Mouse (Mus musculus) kidney, embryonic 16.5 days (tissue): Measurements from ENCODE around the gene Pop5. TPM values are rescaled to one million over a fixed set of nuclear protein-coding genes. Genes with fewer than 3 reads are reported as not detected.

Experiments
- ATAC-seq: fragments of 200-750 bp; cut with Nextera tagmentation; 2 replicates; pipeline ENCODE4 v1.8.0; 2017; ENCODE audit warnings: moderate TSS enrichment; ENCODE audit not compliant: low FRiP score, low TSS enrichment
- H3K27ac ChIP-seq: fragments of 300-500 bp; sonication (generic); 2 replicates; pipeline ENCODE4 v1.5.1; 2014; ENCODE audit warnings: low read length
- H3K27me3 ChIP-seq: fragments of 300-500 bp; sonication (generic); 2 replicates; pipeline ENCODE4 v1.6.1; 2014; ENCODE audit warnings: low read length, control low read depth, mixed read lengths; ENCODE audit not compliant: insufficient read depth
- H3K36me3 ChIP-seq: fragments of 300-500 bp; sonication (generic); 2 replicates; pipeline ENCODE4 v1.6.1; 2014; ENCODE audit warnings: low read length, control low read depth, mixed read lengths; ENCODE audit not compliant: insufficient read depth
- H3K4me1 ChIP-seq: fragments of 300-500 bp; sonication (generic); 2 replicates; pipeline ENCODE4 v1.6.1; 2014; ENCODE audit warnings: low read length, control low read depth, mixed read lengths; ENCODE audit not compliant: insufficient read depth
- H3K4me2 ChIP-seq: fragments of 300-500 bp; sonication (generic); replicated peaks from 2 replicates; pipeline ENCODE4 v1.6.1; 2014; ENCODE audit warnings: low read depth, low read length
- H3K4me3 ChIP-seq: fragments of 300-500 bp; sonication (generic); 2 replicates; pipeline ENCODE4 v1.5.1; 2014; ENCODE audit warnings: mild to moderate bottlenecking, low read length
- H3K9ac ChIP-seq: fragments of 300-500 bp; sonication (generic); replicated peaks from 2 replicates; pipeline ENCODE4 v1.6.1; 2014; ENCODE audit warnings: low read length
- H3K9me3 ChIP-seq: fragments of 300-500 bp; sonication (generic); 2 replicates; pipeline ENCODE4 v1.6.1; 2016; ENCODE audit warnings: low read length, control low read depth
- WGBS: fragments of 180-500 bp; shearing (Covaris S2); extraction: QIAGEN DNeasy Blood & Tissue Kit; methylation state at CpG from one replicate; pipeline ENCODE4 v1.1.7; 2014; 5-methylcytosine and 5-hydroxymethylcytosine counted together
- polyA plus RNA-seq: library from polyadenylated mRNA; unstranded; fragments of >200 nt; fragmentation: Nextera tagmentation; extraction: Ambion mirVana; gene quantifications from 2 replicates; pipeline ENCODE4 v1.2.1, GENCODE M21; 2015

The Pop5 gene
- polyA plus RNA-seq, 1 experiment from 2014 or later = 135 TPM

DNA sequence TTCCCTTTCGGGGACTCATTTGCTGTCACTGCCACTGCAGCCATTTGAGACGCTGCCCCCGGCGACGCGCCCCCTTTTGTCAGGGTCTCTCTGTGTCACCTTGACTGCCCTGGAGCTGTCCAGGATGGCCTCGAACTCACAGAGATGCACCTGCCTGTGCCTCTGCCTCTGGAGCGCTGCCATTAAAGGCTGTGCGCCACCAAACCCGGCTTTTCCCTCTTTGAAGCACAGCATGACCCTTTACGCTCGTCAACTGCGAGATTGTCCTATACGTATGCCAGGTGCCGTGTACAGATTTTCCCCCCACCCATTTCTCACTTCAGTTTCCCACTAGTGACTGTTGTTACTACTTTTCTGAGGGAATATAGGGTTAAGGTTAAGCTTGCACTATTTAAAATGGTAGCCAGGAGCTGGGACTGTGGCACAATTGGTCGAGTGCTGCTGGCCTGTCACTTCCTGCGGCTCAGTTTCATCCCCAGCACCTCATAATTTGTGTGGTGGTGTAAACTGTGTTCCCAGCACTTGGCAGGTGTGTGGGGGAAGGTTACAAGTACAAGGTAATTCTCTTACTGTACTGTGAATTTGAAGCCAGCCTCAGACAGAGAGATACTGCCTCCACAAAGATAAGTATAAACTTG, 44.5 kb downstream of the Pop5 start:
- peak overlapping the region; percentile 90 for H3K4me3 ChIP-seq
- H3K4me2 ChIP-seq = peak overlapping the region; percentile 70
- H3K4me1 ChIP-seq = peaks cover 9% of the 10 kb centered on the region
- WGBS = 5% methylated on average over 17 of the region's 17 CpGs
- H3K36me3 ChIP-seq = peaks cover 15% of the 10 kb centered on the region; the same call in 1 of the 2 replicates
- H3K27ac ChIP-seq = 0 out of 2 replicates have a peak overlapping the region, but pooled peaks have one; percentile 28
- H3K9me3 ChIP-seq = no peaks in the 10 kb centered on the region
- peak overlapping the region; percentile 90 for H3K9ac ChIP-seq
- no peaks in the 10 kb centered on the region for H3K27me3 ChIP-seq
- ATAC-seq = no peak; the same call in 1 of the 2 replicates

DNA sequence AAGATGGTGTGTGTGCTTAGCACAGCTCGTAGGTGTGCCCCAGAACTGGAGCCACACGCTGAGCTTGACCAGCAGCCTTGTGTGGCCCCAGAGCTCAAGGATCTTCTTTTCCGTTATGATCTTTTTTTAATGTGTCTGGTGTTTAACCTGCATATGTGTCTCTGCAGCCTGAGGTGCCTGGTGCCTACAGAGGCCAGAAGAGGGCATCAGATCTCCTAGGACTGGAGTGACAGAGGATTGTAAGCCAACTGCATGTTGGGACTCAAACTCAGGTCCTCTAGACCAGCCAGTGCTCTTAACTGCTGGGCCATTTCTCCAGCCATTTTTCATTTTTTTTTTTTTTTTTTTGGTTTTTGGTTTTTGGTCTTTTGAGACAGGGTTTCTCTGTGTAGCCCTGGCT, 49.1 kb downstream of the Pop5 start:
- Histone ChIP-seq H3K9ac (no peak overlapping the region), H3K36me3 (peaks cover 21% of the 10 kb centered on the region), H3K4me3 (no peak overlapping the region), H3K4me2 (no peak overlapping the region), H3K27me3 (no peaks in the 10 kb centered on the region), H3K9me3 (no peaks in the 10 kb centered on the region), H3K27ac (no peak overlapping the region), H3K4me1 (peaks cover 9% of the 10 kb centered on the region)
- WGBS = 88% methylated on average over 3 of the region's 3 CpGs
- ATAC-seq = no peak

DNA sequence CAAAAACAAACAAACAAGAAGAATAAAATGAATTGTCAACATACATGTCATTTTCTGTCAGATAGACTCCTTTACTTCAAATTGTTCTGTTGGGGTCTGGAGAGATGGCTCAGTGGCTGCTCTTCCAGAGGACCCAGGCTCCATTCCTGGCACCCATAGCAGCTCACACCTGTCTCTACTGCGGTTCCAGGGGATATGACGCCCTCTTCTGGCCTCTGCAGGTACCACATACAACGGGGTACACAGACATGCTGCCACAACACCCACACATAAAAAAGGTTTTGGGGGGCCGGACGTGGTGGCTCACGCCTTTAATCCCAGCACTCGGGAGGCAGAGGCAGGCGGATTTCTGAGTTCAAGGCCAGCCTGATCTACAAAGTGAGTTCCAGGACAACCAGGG, 58.5 kb downstream of the Pop5 start:
- no peak for ATAC-seq
- H3K4me1 ChIP-seq = peaks cover 15% of the 10 kb centered on the region
- H3K27me3 ChIP-seq = no peaks in the 10 kb centered on the region
- H3K4me3 ChIP-seq = no peak overlapping the region
- 89% methylated on average over 8 of the region's 8 CpGs for WGBS
- H3K9ac ChIP-seq = no peak overlapping the region
- no peaks in the 10 kb centered on the region for H3K9me3 ChIP-seq
- H3K27ac ChIP-seq = no peak overlapping the region
- H3K36me3 ChIP-seq = peaks cover 46% of the 10 kb centered on the region
- no peak overlapping the region for H3K4me2 ChIP-seq

Other genes with a start within 250 kb of the Pop5 start
- gene Sppl3, start 224.7 kb upstream of the Pop5 start, polyA plus RNA-seq = 12.3 and 13.6 TPM in 2 replicates
- gene Gm10401, start 137.5 kb upstream of the Pop5 start, polyA plus RNA-seq = 28.2 and 34.7 TPM in 2 replicates
- gene Acads, start 116.5 kb upstream of the Pop5 start, polyA plus RNA-seq = 98.1 and 106 TPM in 2 replicates
- 53.5 and 54.8 TPM in 2 replicates for gene Unc119b, start 100.9 kb upstream of the Pop5 start, polyA plus RNA-seq
- gene Mlec, start 77.7 kb upstream of the Pop5 start, polyA plus RNA-seq = 85.0 and 86.2 TPM in 2 replicates
- gene Cabp1, start 41.5 kb upstream of the Pop5 start, polyA plus RNA-seq = 1.3 TPM in 2 replicates
- gene Rnf10, start 37.1 kb downstream of the Pop5 start, polyA plus RNA-seq = 122 and 134 TPM in 2 replicates
- gene Coq5, start 43.8 kb downstream of the Pop5 start, polyA plus RNA-seq = 54.3 and 55.8 TPM in 2 replicates
- 1,559 and 1,634 TPM in 2 replicates for gene Dynll1, start 65.2 kb downstream of the Pop5 start, polyA plus RNA-seq
- 208 and 258 TPM in 2 replicates for gene Srsf9, start 91.3 kb downstream of the Pop5 start, polyA plus RNA-seq
- gene Gatc, start 105.3 kb downstream of the Pop5 start, polyA plus RNA-seq = 25.2 and 32.0 TPM in 2 replicates
- 56.3 and 58.5 TPM in 2 replicates for gene Triap1, start 105.4 kb downstream of the Pop5 start, polyA plus RNA-seq
- gene Cox6a1, start 113.1 kb downstream of the Pop5 start, polyA plus RNA-seq = 1,046 and 1,071 TPM in 2 replicates
- gene Msi1, start 193.8 kb downstream of the Pop5 start, polyA plus RNA-seq = 12.1 and 14.1 TPM in 2 replicates
- gene Pla2g1b, start 230.4 kb downstream of the Pop5 start, polyA plus RNA-seq = 0.94 and 2.1 TPM in 2 replicates
- 27.3 and 27.5 TPM in 2 replicates for gene Sirt4, start 248.9 kb downstream of the Pop5 start, polyA plus RNA-seq